Mouse (Mus musculus): ENCODE measurements around the gene Apol9b. TPM values are rescaled to one million over a fixed set of nuclear protein-coding genes. Genes with fewer than 3 reads are reported as not detected.

Apol9b gene
- polyA plus RNA-seq, 1 experiment from 2014 or later, result not detected

Other genes with a start within 250 kb of the Apol9b start
- not detected in 2 replicates for gene Apol11a, start 220.8 kb upstream of the Apol9b start, polyA plus RNA-seq (2016; fragmentation: Nextera tagmentation; extraction: Ambion mirVana)
- gene Apol7c, start 195.7 kb upstream of the Apol9b start, polyA plus RNA-seq (2016; fragmentation: Nextera tagmentation; extraction: Ambion mirVana), result not detected in 2 replicates
- gene 1700025B11Rik, start 167.1 kb upstream of the Apol9b start, polyA plus RNA-seq (2016; fragmentation: Nextera tagmentation; extraction: Ambion mirVana), result not detected in 2 replicates
- gene Apol10b, start 132.9 kb upstream of the Apol9b start, polyA plus RNA-seq (2016; fragmentation: Nextera tagmentation; extraction: Ambion mirVana), result 0.09 and 0.21 TPM in 2 replicates
- gene Gm36245, start 129.8 kb upstream of the Apol9b start, polyA plus RNA-seq (2016; fragmentation: Nextera tagmentation; extraction: Ambion mirVana), result not detected in 2 replicates
- not detected in 2 replicates for gene Apol11b, start 85.8 kb upstream of the Apol9b start, polyA plus RNA-seq (2016; fragmentation: Nextera tagmentation; extraction: Ambion mirVana)
- not detected in 2 replicates for gene Apol7e, start 30.2 kb upstream of the Apol9b start, polyA plus RNA-seq (2016; fragmentation: Nextera tagmentation; extraction: Ambion mirVana)
- gene Apol8, start 28.0 kb downstream of the Apol9b start, polyA plus RNA-seq (2016; fragmentation: Nextera tagmentation; extraction: Ambion mirVana), result 0.22 and 0.47 TPM in 2 replicates
- gene Myh9, start 113.1 kb downstream of the Apol9b start, polyA plus RNA-seq (2016; fragmentation: Nextera tagmentation; extraction: Ambion mirVana), result 32.0 and 33.5 TPM in 2 replicates
- gene Txn2, start 200.0 kb downstream of the Apol9b start, polyA plus RNA-seq (2016; fragmentation: Nextera tagmentation; extraction: Ambion mirVana), result 191 and 206 TPM in 2 replicates
- 4.9 and 5.6 TPM in 2 replicates for gene Foxred2, start 227.7 kb downstream of the Apol9b start, polyA plus RNA-seq (2016; fragmentation: Nextera tagmentation; extraction: Ambion mirVana)
- 194 and 202 TPM in 2 replicates for gene Eif3d, start 241.8 kb downstream of the Apol9b start, polyA plus RNA-seq (2016; fragmentation: Nextera tagmentation; extraction: Ambion mirVana)